ENCODE assay signal across 10 mouse cellular contexts in the genomic region with DNA sequence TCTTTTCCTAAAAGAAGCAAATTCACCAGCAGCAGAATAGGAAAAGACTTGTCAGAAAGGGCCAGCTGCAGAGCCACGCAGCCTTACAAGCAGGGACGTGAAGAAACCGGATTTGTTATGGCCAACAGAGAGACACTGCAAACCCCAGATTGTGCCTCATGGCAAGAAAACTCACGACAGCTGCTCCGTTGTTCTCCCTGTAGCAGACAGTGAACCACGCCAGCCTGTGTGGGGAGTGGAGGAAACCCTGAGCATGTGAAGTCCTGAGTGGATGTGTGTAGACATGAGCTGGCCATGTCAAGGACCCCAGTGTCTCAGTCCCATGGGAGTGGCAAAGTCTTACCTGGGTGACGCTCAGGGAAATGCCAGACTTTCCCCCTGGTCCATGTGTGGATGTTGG. TPM values are rescaled to one million over a fixed set of nuclear protein-coding genes. Genes with fewer than 3 reads are reported as not detected.
DNase-seq lines count a peak whose midpoint lies in the region; ATAC-seq lines count a peak whose summit lies in the region.
"Had no signal": no experiment of that assay in that cellular context is flagged by ENCODE, and none has a peak within 500 bp of the region (broad histone marks: within the 10 kb centered on the region; RNA-seq: fewer than 3 reads in every experiment).

No protein-coding gene starts in this region.

- 0 out of 2 replicates have a peak overlapping the region, but pooled peaks have one; percentile 35 for H3K9ac ChIP-seq in hindbrain, embryonic 13.5 days
- no peak overlapping the region for H3K9ac ChIP-seq in limb, embryonic 15.5 days
- H3K9ac ChIP-seq: heart, embryonic 13.5 days; liver, embryonic 13.5 days had no signal

- H3K9me3 ChIP-seq in hindbrain, embryonic 13.5 days: no peaks in the 10 kb centered on the region
- no peaks in the 10 kb centered on the region for H3K9me3 ChIP-seq in limb, embryonic 15.5 days
- H3K9me3 ChIP-seq: heart, embryonic 13.5 days; liver, embryonic 13.5 days had no signal

- H3K4me2 ChIP-seq in hindbrain, embryonic 13.5 days: no peak overlapping the region
- H3K4me2 ChIP-seq in limb, embryonic 15.5 days: no peak overlapping the region
- H3K4me2 ChIP-seq: heart, embryonic 13.5 days; liver, embryonic 13.5 days had no signal

- peak; percentile 88 for DNase-seq in brain, adult 2 months (ENCODE audit: low read depth, low spot score)
- DNase-seq in cerebellum, postnatal 10 days: peak; percentile 87 to 89
- DNase-seq in lung, postnatal 10 days: no peak
- no peak for DNase-seq in thymus, postnatal 0 days (ENCODE audit: low spot score)
- DNase-seq in B cell, adult 2 months: no peak
- DNase-seq in spleen, postnatal 36 days (ENCODE audit: low spot score in 2 of 2): no peak
- DNase-seq: liver, embryonic 13.5 days had no signal

- no peaks in the 10 kb centered on the region for H3K36me3 ChIP-seq in hindbrain, embryonic 13.5 days
- no peaks in the 10 kb centered on the region for H3K36me3 ChIP-seq in limb, embryonic 15.5 days
- H3K36me3 ChIP-seq: heart, embryonic 13.5 days; liver, embryonic 13.5 days had no signal

- ATAC-seq in hindbrain, embryonic 13.5 days (ENCODE audit: low FRiP score): no peak
- ATAC-seq in limb, embryonic 15.5 days (ENCODE audit: insufficient number of reproducible peaks, low FRiP score, low TSS enrichment, low read depth): no peak

- H3K4me1 ChIP-seq in hindbrain, embryonic 13.5 days (replicated peaks): peaks cover 54% of the 10 kb centered on the region
- peaks cover 22% of the 10 kb centered on the region for H3K4me1 ChIP-seq in limb, embryonic 15.5 days

- no peak overlapping the region for H3K4me3 ChIP-seq in hindbrain, embryonic 13.5 days
- no peak overlapping the region for H3K4me3 ChIP-seq in limb, embryonic 15.5 days
- H3K4me3 ChIP-seq: heart, embryonic 13.5 days; liver, embryonic 13.5 days had no signal

- H3K27ac ChIP-seq in hindbrain, embryonic 13.5 days: peak overlapping the region; percentile 100
- H3K27ac ChIP-seq in limb, embryonic 15.5 days: peak overlapping the region; percentile 27; the same call in 1 of the 2 replicates
- H3K27ac ChIP-seq: heart, embryonic 13.5 days; liver, embryonic 13.5 days had no signal

- WGBS in hindbrain, embryonic 13.5 days: 43% methylated on average over 7 of the region's 7 CpGs
- 48% methylated on average over 7 of the region's 7 CpGs for WGBS in limb, embryonic 15.5 days

- no peaks in the 10 kb centered on the region for H3K27me3 ChIP-seq in hindbrain, embryonic 13.5 days
- H3K27me3 ChIP-seq in limb, embryonic 15.5 days: peaks cover 10% of the 10 kb centered on the region

RNA-seq across cellular contexts. Expression of a gene that starts 6.3 kb away (rescaled TPM):
- 795 and 852 TPM in 2 replicates for polyA plus RNA-seq in hindbrain, embryonic 13.5 days (2015; fragmentation: Nextera tagmentation; extraction: Ambion mirVana)
- 33.5 and 34.5 TPM in 2 replicates for polyA plus RNA-seq in limb, embryonic 15.5 days (2015; fragmentation: Nextera tagmentation; extraction: Ambion mirVana)
- polyA plus RNA-seq in thymus, postnatal 0 days (2015; fragmentation: Nextera tagmentation; extraction: Ambion mirVana): 34.5 and 37.3 TPM in 2 replicates

RNA-seq across cellular contexts. Expression of a gene that starts 26.2 kb away (rescaled TPM):
- 87.0 and 94.4 TPM in 2 replicates for polyA plus RNA-seq in hindbrain, embryonic 13.5 days (2015; fragmentation: Nextera tagmentation; extraction: Ambion mirVana)
- polyA plus RNA-seq in limb, embryonic 15.5 days (2015; fragmentation: Nextera tagmentation; extraction: Ambion mirVana): 62.6 and 65.5 TPM in 2 replicates
- polyA plus RNA-seq in thymus, postnatal 0 days (2015; fragmentation: Nextera tagmentation; extraction: Ambion mirVana): 158 and 174 TPM in 2 replicates

RNA-seq across cellular contexts. Expression of a gene that starts 58.8 kb away (rescaled TPM):
- polyA plus RNA-seq in hindbrain, embryonic 13.5 days (2015; fragmentation: Nextera tagmentation; extraction: Ambion mirVana): 1,972 and 2,142 TPM in 2 replicates
- 188 and 249 TPM in 2 replicates for polyA plus RNA-seq in limb, embryonic 15.5 days (2015; fragmentation: Nextera tagmentation; extraction: Ambion mirVana)
- 204 and 248 TPM in 2 replicates for polyA plus RNA-seq in thymus, postnatal 0 days (2015; fragmentation: Nextera tagmentation; extraction: Ambion mirVana)

Comparison
In these comparisons a context has a peak if more than half of its experiments do, and no peak if none do; other contexts are left out.
1. DNase-seq: peak in brain, adult 2 months (single experiment) and cerebellum, postnatal 10 days (2 of 2); none in lung, postnatal 10 days (single experiment), thymus, postnatal 0 days (single experiment), B cell, adult 2 months (0 of 2) and spleen, postnatal 36 days (0 of 2).
2. RNA of a gene that starts 6.3 kb away (polyA plus RNA-seq): 795 to 852 TPM in hindbrain, embryonic 13.5 days; 34.5 to 37.3 TPM in thymus, postnatal 0 days and 33.5 to 34.5 TPM in limb, embryonic 15.5 days; every median in the first group is over 10 times any median in the second.